Mouse (Mus musculus) hindbrain, embryonic 16.5 days (tissue): ENCODE measurements at regions not wholly inside any gene's neighbourhood (a gene's known extent, or its start where the extent isn't known, plus 50 kb on each side); places are given as distances from the start of the nearest gene placed in this dataset.

Source experiments
- ATAC-seq: fragments of 200-750 bp; cut with Nextera tagmentation; 2 replicates; pipeline ENCODE4 v1.8.0; 2017; ENCODE audit warnings: moderate TSS enrichment, moderate library complexity
- H3K27ac ChIP-seq: fragments of 300-500 bp; sonication (generic); 2 replicates; pipeline ENCODE4 v1.5.1; 2014; ENCODE audit warnings: low read depth, mild to moderate bottlenecking, control low read depth, low read length, moderate library complexity
- H3K27me3 ChIP-seq: fragments of 300-500 bp; sonication (generic); replicated peaks from 2 replicates; pipeline ENCODE4 v1.6.1; 2014; ENCODE audit warnings: low read length; ENCODE audit not compliant: control insufficient read depth, insufficient read depth
- H3K36me3 ChIP-seq: fragments of 300-500 bp; sonication (generic); 2 replicates; pipeline ENCODE4 v1.6.1; 2014; ENCODE audit warnings: mild to moderate bottlenecking, low read length, moderate library complexity, mixed read lengths; ENCODE audit not compliant: control insufficient read depth, insufficient read depth
- H3K4me1 ChIP-seq: fragments of 300-500 bp; sonication (generic); 2 replicates; pipeline ENCODE4 v1.6.1; 2014; ENCODE audit warnings: low read depth, low read length; ENCODE audit not compliant: control insufficient read depth, insufficient read depth
- H3K4me2 ChIP-seq: fragments of 300-500 bp; sonication (generic); 2 replicates; pipeline ENCODE4 v1.6.1; 2014; ENCODE audit warnings: mild to moderate bottlenecking, low read length, control low read depth, moderate library complexity
- H3K4me3 ChIP-seq: fragments of 300-500 bp; sonication (generic); 2 replicates; pipeline ENCODE4 v1.5.1; 2014; ENCODE audit warnings: mild to moderate bottlenecking, low read length, control low read depth, moderate library complexity
- H3K9ac ChIP-seq: fragments of 300-500 bp; sonication (generic); 2 replicates; pipeline ENCODE4 v1.6.1; 2014; ENCODE audit warnings: low read depth, mild to moderate bottlenecking, control low read depth, low read length, moderate library complexity
- H3K9me3 ChIP-seq: fragments of 300-500 bp; sonication (generic); 2 replicates; pipeline ENCODE4 v1.6.1; 2014; ENCODE audit warnings: mild to moderate bottlenecking, low read length, moderate library complexity; ENCODE audit not compliant: control insufficient read depth
- WGBS: fragments of 180-500 bp; shearing (Covaris S2); extraction: QIAGEN DNeasy Blood & Tissue Kit; methylation state at CpG from one replicate; pipeline ENCODE4 v1.1.7; 2014; 5-methylcytosine and 5-hydroxymethylcytosine counted together

DNA sequence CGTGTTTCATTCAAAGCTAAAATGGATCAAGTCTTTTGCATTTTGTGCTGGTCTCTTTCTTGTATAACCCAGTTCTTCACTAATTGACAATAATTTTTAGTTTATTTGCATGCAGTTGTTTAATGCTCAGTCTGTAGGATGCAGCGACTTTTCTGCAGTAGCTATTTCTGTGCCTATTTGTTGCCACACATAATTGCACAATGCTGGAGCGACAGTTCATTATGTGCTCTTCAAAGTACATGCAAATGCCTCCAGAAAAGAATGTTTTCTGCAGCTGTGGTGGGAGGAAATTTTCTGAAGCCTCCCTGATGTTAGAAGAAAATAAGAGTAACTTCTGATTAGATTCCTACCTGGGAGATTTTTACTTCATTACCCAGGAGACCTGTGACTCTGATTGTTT, 491.3 kb downstream of the D3Ertd751e start:
- Histone ChIP-seq H3K9me3 (no peaks in the 10 kb centered on the region), H3K4me3 (no peak overlapping the region), H3K27ac (no peak overlapping the region), H3K9ac (no peak overlapping the region), H3K36me3 (no peaks in the 10 kb centered on the region), H3K4me2 (no peak overlapping the region), H3K4me1 (no peaks in the 10 kb centered on the region), H3K27me3 (no peaks in the 10 kb centered on the region)
- ATAC-seq, result no peak
- 66% methylated on average over 3 of the region's 3 CpGs for WGBS

DNA sequence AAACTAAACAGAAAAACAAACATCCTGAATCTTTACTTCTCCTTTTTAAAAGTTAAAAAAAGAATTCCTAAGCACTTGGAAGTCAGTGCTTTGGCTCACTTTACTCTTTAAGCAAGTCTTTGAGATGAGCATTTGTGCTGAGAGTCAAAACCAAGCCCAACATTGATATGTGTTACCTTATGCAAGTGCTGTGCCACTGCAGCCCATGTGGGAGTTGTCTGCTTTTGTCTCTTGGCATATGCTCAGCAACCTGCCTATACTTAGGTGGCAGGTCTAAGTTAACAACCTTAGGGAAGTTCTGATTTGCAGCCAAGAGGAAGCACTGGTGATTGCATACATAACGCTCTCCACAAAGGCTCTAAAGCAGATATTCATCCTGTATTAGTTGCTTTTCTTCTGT, 493.1 kb downstream of the D3Ertd751e start:
- 64% methylated on average over 1 of the region's 1 CpGs for WGBS
- Histone ChIP-seq H3K9me3 (no peaks in the 10 kb centered on the region), H3K4me2 (no peak overlapping the region), H3K9ac (no peak overlapping the region), H3K4me1 (no peaks in the 10 kb centered on the region), H3K27ac (no peak overlapping the region), H3K36me3 (no peaks in the 10 kb centered on the region), H3K27me3 (no peaks in the 10 kb centered on the region), H3K4me3 (no peak overlapping the region)
- no peak for ATAC-seq
